Mouse (Mus musculus) heart, postnatal 10 days (tissue): ENCODE measurements around the gene Mycl. TPM values are rescaled to one million over a fixed set of nuclear protein-coding genes. Genes with fewer than 3 reads are reported as not detected.
A peak's percentile ranks its signal among the peaks of the same experiment; 100 is the strongest.

Experiments used
- DNase-seq, 2 experiments: peaks; one replicate each; pipeline ENCODE4 v3.0.0; 2021
- intact Hi-C: fragments of 180-260 bp; cut with DNase I; formaldehyde crosslinking; loops from one replicate; pipeline ENCODE4 v1.15.1; 2025
- total RNA-seq, 2 experiments: library from RNA; stranded (reverse); gene quantifications; 2 replicates each; pipeline ENCODE4 v1.2.3; 2021

Mycl gene
- total RNA-seq, 2 experiments from 2014 or later: 0.22 to 0.84 TPM

DNA sequence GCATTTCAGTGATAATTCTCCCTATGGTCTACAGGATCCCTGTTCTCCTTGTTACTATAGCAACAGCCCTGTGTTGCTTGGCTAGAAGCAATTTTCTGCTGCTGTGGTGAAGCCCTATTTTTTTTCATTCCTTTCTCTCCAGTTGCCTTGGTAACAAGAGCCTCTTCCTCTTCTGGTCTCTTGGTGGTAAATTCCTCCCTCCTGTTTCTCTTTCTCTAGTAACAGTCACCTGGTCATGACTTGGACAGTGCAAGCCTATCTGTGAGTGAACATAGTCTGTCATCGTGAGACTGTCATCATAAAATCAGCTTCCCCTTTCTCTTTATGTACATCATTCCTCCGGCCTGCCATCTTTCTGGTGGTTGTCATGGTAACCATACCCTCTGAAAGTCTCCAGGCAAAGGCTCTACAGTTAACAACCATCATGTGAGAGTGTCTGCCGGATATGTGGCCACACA, 18.5 kb downstream of the Mycl start:
- intact Hi-C loops: no loop called here
- DNase-seq: no peak

DNA sequence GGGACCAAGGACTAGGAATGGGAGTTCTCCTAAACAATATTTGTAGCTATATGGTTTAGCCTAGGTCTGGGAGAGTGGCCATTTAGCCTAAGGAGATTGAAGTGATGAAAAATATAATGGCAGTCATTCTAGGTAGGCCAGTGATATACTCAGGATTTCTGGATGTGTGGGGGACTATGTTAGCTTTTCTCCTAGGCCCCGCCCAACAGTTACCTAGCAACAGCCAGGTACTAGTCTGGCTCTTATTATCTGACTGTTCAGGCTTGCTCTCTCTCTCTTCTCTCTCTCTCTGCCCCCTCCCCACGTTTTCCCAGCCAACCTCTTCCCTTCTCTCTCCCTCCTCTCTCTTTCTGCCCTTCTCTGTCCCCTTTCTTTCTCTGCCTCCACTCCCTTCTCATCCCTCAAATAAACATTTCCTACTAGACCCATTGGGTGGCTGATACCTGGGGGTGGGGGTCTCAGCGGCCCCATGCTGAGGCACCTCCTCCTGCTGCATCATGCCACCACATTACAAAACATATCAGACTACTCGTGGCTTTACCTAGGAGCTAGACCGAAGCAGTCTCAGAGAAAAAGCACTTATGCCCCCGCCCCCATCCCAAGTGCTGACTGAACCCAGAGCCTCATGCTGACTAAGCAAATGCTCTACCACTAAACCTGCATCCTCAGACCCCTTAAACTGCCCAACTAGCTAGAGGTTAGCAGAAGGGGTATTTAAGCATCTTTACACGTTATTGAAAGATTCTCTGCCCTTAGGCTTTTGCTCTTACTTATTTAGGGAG, 19.2 kb downstream of the Mycl start:
- intact Hi-C loops: no loop called here
- no peak for DNase-seq

DNA sequence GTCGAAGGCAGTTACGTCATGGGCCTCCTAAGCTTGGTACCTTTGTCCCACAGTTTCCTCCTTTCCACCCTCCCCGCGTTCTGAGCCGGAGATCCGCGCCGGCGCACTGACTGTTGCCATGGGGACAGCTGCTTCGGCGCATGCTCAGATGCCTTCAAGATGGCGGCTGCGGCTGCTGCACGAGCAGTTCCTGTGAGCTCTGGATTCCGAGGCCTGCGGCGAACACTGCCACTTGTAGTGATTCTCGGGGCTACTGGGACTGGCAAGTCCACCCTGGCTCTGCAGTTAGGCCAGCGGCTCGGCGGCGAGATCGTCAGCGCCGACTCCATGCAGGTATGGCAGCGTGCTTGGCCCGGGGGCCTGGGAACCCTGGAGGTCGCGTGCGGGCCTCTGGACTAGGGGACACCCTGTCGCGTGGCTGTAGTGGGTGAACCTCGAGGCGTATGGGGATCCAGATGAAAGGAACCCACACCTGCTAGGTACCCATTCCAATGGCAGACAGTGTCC, 21.1 kb downstream of the Mycl start, which contains the start of gene Trit1:
Trit1 (plus strand) TSS at position 147 of the 507 bp plus-strand sequence.
- intact Hi-C loops: no loop called here
- peak; percentile 94 to 96 for DNase-seq

DNA sequence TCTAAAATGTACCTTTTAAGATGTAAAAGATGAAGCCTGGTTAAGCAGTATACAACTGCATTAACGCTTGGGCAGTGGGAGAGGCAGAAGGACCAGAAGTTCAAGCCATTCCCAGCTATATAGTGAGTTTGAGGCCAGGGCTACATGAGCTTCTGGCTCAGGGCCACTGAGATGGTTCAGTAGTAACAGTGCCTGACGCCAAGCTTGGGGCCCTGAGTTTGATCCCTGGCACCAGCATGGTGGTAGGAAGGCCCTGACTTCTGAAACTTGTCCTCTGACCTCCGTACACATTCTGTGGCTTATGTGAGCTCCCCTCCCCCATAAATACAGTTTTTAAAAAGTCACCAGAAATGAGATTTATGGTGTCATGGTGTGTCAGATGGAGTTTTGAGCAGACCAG, 26.1 kb downstream of the Mycl start:
- intact Hi-C loops: no loop called here
- DNase-seq: no peak

DNA sequence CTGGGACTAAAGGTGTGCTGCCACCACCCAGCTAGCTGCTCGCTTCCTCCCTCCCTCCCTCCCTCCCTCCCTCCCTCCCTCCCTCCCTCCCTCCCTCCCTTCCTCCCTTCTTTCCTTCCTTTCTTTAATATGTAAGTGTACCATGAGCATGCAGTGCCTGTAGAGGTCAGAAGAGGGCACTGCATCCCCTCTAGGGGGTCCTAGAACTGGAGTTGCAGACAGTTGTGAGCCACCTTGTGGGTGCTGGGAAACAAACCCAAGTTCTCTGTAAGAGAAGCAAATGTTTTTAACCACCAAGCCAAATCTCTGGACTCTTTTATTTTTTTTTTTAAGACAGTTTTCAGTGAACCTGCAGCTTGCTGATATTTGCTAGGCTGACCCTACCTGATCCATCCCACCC, 27.4 kb downstream of the Mycl start:
- no peak for DNase-seq
- intact Hi-C loops: no loop called here

DNA sequence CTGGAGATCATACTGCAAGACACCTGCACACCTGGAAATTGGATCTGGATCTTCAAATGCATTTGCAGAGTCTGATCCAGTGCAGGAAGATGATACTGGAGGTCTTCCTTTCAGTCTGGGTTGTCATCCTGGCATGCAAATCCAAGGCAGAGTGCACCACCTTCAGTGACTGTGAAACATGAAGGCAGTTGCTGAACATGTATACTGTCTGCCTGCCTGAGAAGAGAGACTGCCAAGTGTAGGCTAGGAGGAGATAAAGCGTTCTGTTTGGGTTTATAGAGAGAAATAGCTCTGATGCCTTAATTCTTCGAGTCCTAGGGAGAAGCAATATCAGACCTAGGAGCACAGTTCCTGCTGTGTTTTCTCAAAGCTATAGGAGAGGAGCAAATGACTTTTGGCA, 30.0 kb downstream of the Mycl start:
- intact Hi-C loops: no loop called here
- no peak for DNase-seq

DNA sequence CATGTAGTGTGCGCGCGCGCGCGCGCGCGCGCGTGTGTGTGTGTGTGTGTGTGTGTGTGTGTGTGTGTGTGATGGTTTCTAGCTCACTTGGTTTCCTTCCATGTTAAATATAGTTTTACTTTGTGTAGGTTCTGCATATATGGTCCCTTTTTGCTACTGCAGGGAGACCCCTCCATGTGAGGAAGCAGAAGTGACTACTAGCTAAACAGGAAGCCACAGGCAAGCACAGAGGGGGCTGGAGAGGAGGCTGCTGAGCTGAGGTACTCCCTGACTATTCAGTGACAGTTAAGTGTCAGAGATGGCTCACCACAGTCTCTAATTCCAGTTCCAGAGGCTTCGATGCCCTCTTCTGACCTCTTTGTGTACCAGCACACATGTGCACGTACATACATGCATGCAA, 30.7 kb downstream of the Mycl start:
- no peak for DNase-seq
- intact Hi-C loops: no loop called here

DNA sequence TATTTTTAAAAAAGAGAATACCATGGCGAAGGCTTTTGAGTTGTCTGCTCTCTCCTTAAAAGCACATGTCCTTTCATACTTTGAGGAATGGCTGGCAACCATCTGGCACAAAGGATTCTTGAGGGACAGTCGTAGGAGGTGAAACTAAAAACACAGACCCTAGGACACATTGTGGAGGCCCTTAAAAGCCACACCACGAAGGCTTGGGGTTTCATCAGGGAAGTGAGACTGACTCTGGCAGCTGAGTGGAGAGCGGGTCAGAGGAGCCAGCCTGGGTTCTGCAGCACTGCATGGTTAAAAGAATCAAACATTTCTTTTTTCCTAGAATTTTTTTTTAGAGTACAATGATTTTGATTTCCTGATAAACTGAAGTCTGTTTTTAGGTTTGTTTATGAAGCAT, 31.1 kb downstream of the Mycl start:
- no peak for DNase-seq
- intact Hi-C loops: no loop called here

DNA sequence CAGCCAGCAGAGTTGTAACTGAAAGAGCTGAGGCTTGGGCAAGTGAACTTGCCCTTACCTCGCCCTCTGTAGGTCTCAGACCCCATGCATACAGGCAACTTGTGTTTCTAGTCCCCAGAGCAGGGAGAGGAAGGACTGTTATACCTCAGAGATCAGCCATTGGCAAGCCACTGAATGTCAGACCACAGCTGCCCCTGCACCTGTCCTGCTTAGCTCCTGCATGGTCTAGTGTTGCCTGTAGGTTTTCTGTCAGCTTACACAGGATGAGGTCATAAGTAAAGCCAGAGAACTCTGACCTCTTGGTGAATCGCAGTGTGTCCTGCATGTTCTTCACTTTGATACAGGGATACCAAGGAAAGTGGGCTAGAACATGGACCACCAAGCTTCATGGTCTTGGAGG, 39.4 kb downstream of the Mycl start:
- no peak for DNase-seq
- intact Hi-C loops: no loop called here

DNA sequence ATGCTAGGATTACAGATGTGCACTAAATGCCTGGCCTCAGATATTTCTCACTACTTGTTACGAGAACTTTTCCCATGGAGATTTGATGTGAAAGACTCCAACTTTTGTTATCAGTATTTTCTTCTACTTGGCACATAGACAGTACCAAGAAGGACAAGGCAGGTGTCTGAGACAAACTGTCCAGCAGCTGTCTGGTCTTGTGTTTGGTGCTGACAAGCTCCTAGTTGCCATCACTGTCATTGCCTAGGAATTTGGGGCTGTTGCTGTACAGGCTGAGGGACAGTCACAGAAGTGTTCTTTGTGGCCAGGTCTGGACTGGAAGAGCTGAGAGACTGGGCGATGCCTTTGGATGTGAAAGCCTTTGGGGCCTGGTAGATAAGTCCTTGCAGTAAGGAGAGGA, 40.2 kb downstream of the Mycl start:
- intact Hi-C loops: no loop called here
- DNase-seq: no peak

DNA sequence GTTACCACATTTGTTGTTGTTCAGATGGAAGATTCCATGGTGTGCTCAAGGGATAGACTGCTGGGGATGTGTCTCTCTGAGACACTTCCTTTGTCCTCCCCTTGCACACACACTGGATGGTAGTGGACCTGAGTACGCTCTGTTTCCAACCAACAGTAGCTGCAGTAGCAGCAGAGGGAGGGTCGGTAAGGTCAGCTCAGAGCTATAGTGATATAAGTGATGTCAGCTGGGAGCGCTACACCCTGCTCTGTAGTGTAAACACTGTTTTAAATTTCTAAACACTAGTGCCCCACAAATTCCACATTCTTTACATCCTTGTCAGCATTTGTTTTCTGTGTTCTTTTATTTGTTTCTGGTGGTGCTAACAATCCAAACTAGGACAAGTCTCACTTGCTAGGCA, 41.3 kb downstream of the Mycl start:
- intact Hi-C loops: no loop called here
- no peak for DNase-seq

DNA sequence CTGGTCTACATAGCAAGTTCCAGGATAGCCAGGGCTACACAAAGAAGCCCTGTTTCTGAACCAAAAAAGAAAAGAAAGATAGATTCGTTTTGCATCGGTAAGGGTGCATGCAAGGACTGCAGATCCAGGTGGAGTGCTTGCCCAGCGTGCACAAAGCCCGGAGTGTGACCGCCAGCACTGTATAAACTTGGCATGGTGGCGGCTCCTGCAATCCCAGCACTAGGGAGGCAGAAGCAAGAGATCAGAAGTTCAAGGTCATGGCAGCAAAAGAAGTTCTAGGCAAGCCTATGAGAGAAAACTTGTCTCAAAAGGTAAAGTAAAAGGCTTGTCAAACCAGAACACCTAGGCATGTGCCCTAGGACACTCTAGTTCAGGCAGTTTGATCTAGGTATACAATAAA, 45.7 kb downstream of the Mycl start:
- no peak for DNase-seq
- intact Hi-C loops: no loop called here

DNA sequence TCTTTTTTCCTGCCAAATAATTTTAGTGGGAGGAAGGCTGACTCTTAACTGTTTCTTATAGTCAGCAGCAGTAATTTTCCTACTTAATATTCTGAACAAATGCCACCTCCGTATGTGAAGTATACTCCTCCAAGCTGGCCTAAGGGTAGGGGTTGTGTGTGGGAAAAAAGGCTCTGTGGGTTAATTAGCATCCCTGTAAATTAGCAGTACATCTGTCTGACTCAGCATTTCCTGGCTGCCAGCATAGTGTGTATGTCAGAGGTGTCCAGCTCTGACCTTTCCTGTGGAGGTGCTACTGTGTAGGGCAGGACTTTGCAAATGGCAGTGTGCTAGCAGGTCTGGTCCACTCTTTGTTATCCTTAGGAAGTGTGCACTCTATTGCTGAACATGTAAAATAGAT, 48.4 kb downstream of the Mycl start:
- no peak for DNase-seq
- intact Hi-C loops: no loop called here

DNA sequence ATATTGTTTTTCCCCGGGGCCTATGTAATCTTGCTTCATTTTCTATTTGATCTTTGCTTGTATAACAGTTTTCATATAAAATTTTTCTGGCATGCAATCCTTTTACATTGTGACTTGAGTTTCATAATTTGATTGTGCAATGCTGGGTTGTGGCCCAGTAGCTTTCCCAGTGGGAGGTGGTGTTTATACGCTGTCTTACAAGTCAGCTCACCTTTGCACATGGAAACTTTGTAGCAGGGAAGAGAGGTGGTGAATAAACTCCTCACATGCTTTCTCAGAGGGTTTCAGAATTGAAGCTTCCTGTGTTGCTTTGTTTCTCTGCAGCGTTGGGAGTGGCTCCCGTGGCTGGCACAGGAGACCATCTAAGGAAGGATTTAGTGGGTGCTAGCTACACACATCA, 49.4 kb downstream of the Mycl start:
- DNase-seq: no peak
- intact Hi-C loops: no loop called here

DNA sequence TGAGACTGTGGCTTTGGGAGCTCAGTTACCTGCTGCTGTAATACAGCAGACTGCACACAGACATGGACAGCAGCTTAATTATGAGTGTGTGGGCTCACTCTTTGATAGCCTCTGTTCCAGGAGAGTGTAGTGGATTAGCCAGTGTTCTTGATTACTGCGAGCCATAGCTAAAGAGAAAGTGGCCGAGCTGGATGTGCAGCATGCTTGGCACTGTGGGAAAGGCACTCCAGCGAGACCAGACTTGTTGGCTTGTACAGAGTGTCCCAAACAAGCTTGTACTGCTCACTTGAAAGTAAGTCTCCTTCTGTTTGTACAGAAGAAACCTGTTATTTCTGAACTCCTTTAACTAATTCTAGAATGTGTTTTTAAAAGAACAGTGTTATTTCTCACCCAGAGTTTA, 50.8 kb downstream of the Mycl start:
- no peak for DNase-seq
- intact Hi-C loops: no loop called here

DNA sequence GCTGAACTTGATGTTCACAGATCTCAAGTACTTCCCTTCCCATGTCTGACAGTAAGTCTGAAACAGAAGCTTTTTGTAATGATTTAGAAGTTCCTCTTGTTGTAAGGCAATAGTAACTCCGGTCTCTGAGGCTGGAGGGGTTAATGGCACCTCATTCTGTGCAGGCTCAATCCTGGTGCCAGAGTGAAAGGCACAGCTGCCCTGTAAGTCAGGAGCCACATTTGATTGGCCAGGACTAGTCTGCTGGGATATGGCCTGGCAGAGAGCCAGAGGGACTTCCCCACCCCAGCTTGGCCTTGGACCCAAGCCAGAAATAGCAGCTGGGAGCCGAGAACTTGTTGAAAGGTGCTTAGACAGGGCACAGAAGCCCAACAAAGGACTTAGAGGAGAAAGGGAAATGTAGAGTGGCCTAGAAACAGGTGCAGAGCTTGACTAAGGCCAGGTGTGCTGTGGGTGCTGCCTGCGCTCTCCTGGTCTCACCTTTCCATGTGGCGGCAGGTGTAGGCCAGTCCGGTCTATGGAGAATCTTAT, 55.3 kb downstream of the Mycl start:
- peak; percentile 95 to 96 for DNase-seq
- intact Hi-C loops: no loop called here

Other genes starting within 250 kb of the Mycl start
- gene Ppt1, start 159.4 kb upstream of the Mycl start, total RNA-seq: 10 to 100 TPM; 40.1 to 46.6 TPM
- gene Cap1, start 109.6 kb upstream of the Mycl start, total RNA-seq: 10 to 100 TPM; 84.6 to 89.1 TPM
- 1 to 10 TPM in 1 of 2 experiments, under 1 TPM in 1; 0.12 to 2.3 TPM for gene Mfsd2a, start 34.5 kb upstream of the Mycl start, total RNA-seq
- gene Trit1, start 20.9 kb downstream of the Mycl start, total RNA-seq: 1 to 10 TPM; 7.7 to 8.3 TPM
- not detected for gene Bmp8b, start 109.5 kb downstream of the Mycl start, total RNA-seq
- gene Oxct2b, start 120.6 kb downstream of the Mycl start, total RNA-seq: not detected
- 10 to 100 TPM; 28.4 to 29.2 TPM for gene Ppie, start 144.3 kb downstream of the Mycl start, total RNA-seq
- gene Hpcal4, start 187.6 kb downstream of the Mycl start, total RNA-seq: under 1 TPM; 0.40 to 0.89 TPM
- 10 to 100 TPM; 33.4 to 35.0 TPM for gene Nt5c1a, start 205.9 kb downstream of the Mycl start, total RNA-seq
- 10 to 100 TPM; 31.6 to 34.3 TPM for gene Heyl, start 237.9 kb downstream of the Mycl start, total RNA-seq